In genomic region chr2:90572126-90572525, GRCm38 (mm10) we compare ENCODE assay signal across 25 mouse cellular contexts. TPM values are rescaled to one million over a fixed set of nuclear protein-coding genes. Genes with fewer than 3 reads are reported as not detected.
DNase-seq lines count a peak whose midpoint lies in the region; ATAC-seq lines count a peak whose summit lies in the region.
"Had no signal": no experiment of that assay in that cellular context is flagged by ENCODE, and none has a peak within 500 bp of the region (broad histone marks: within the 10 kb centered on the region; RNA-seq: fewer than 3 reads in every experiment).

No protein-coding gene starts in this region.

- H3K36me3 ChIP-seq in liver, embryonic 13.5 days = no peaks in the 10 kb centered on the region
- H3K36me3 ChIP-seq: embryonic facial prominence, embryonic 12.5 days; heart, embryonic 13.5 days; midbrain, embryonic 10.5 days; neural tube, embryonic 13.5 days had no signal

- no peak overlapping the region for H3K9ac ChIP-seq in liver, embryonic 13.5 days
- H3K9ac ChIP-seq: embryonic facial prominence, embryonic 12.5 days; heart, embryonic 13.5 days; hindbrain, embryonic 14.5 days; neural tube, embryonic 13.5 days had no signal

- H3K4me3 ChIP-seq in liver, embryonic 13.5 days (replicated peaks) = no peak overlapping the region
- H3K4me3 ChIP-seq: embryonic facial prominence, embryonic 12.5 days; heart, embryonic 13.5 days; midbrain, embryonic 10.5 days; myocyte; neural tube, embryonic 13.5 days had no signal

- peaks cover 68% of the 10 kb centered on the region for H3K4me1 ChIP-seq in liver, embryonic 13.5 days (replicated peaks)

- H3K4me2 ChIP-seq in liver, embryonic 13.5 days = no peak overlapping the region
- H3K4me2 ChIP-seq: embryonic facial prominence, embryonic 12.5 days; heart, embryonic 13.5 days; hindbrain, embryonic 14.5 days; neural tube, embryonic 13.5 days had no signal

- no peaks in the 10 kb centered on the region for H3K27me3 ChIP-seq in liver, embryonic 13.5 days
- H3K27me3 ChIP-seq: embryonic facial prominence, embryonic 12.5 days; heart, embryonic 13.5 days; neural tube, embryonic 13.5 days; Patski had no signal

- 0 out of 2 replicates have a peak overlapping the region, but pooled peaks have one; percentile 4 for H3K27ac ChIP-seq in liver, embryonic 13.5 days
- H3K27ac ChIP-seq: embryonic facial prominence, embryonic 12.5 days; heart, embryonic 13.5 days; hindbrain, embryonic 14.5 days; kidney, postnatal 0 days; macrophage; midbrain, embryonic 10.5 days; neural tube, embryonic 13.5 days had no signal

- WGBS in liver, embryonic 13.5 days (ENCODE audit: insufficient replicate concordance) = 64% methylated on average over 5 of the region's 5 CpGs

- peak; percentile 38 for DNase-seq in cerebellum, adult 9-10 months
- peak; percentile 2 for DNase-seq in kidney, adult 18-20 months
- no peak for DNase-seq in kidney, postnatal 4 days
- no peak for DNase-seq in liver, embryonic 13.5 days
- DNase-seq in liver = no peak
- peak; percentile 1 for DNase-seq in brain, adult 2 months (ENCODE audit: low read depth, low spot score)
- DNase-seq in right cerebral cortex, adult 2 months (ENCODE audit: low spot score in 2 of 2) = no peak
- DNase-seq: adrenal gland, postnatal 10 days; embryo, embryonic 11 days; gastrocnemius, postnatal 14 days; heart, postnatal 10 days; right cerebral cortex, postnatal 14 days; thymus, postnatal 4 days had no signal

- H3K9me3 ChIP-seq in liver, embryonic 13.5 days (replicated peaks) = no peaks in the 10 kb centered on the region
- H3K9me3 ChIP-seq: embryonic facial prominence, embryonic 12.5 days; heart, embryonic 13.5 days; midbrain, embryonic 10.5 days; neural tube, embryonic 13.5 days had no signal

- ATAC-seq in cerebellum, adult (ENCODE audit: insufficient number of reproducible peaks, low FRiP score, low TSS enrichment) = no peak
- no peak for ATAC-seq in liver, embryonic 13.5 days (ENCODE audit: low read depth)
- ATAC-seq: forebrain, embryonic 14.5 days; lung, postnatal 0 days; Patski had no signal

RNA-seq across cellular contexts. Expression of gene Ptprj, which starts 8.3 kb away (rescaled TPM):
- 1.7 and 1.9 TPM in 2 replicates for polyA plus RNA-seq in liver, embryonic 13.5 days (2015; fragmentation: Nextera tagmentation; extraction: Ambion mirVana)

Comparison
In these comparisons a context has a peak if more than half of its experiments do, and no peak if none do; other contexts are left out.
1. DNase-seq: peak in cerebellum, adult 9-10 months (single experiment), kidney, adult 18-20 months (single experiment) and brain, adult 2 months (single experiment); none in kidney, postnatal 4 days (0 of 2), liver, embryonic 13.5 days (single experiment), liver (single experiment) and right cerebral cortex, adult 2 months (0 of 2).